Mouse (Mus musculus) brown adipose tissue, adult 24 weeks (tissue): ENCODE data around the gene Gpx2. TPM values are rescaled to one million over a fixed set of nuclear protein-coding genes. Genes with fewer than 3 reads are reported as not detected.

Experiments
- polyA plus RNA-seq: library from polyadenylated mRNA; stranded (reverse); fragments of >200 nt; gene quantifications from 2 replicates; pipeline ENCODE4 v1.2.4, GENCODE M21; 2012; ENCODE audit not compliant: missing spikeins, insufficient read depth, insufficient read length

Gpx2 gene
- polyA plus RNA-seq, 1 experiment = not detected

Other genes starting within 250 kb of the Gpx2 start
- 1.1 and 1.3 TPM in 2 replicates for gene Sptb, start 85.0 kb downstream of the Gpx2 start, polyA plus RNA-seq
- gene Churc1, start 30.0 kb downstream of the Gpx2 start, polyA plus RNA-seq = 161 and 173 TPM in 2 replicates
- 17.9 and 20.7 TPM in 2 replicates for gene Fntb, start 30.0 kb downstream of the Gpx2 start, polyA plus RNA-seq
- not detected in 2 replicates for gene Rab15, start 27.4 kb upstream of the Gpx2 start, polyA plus RNA-seq
- 42.7 and 44.6 TPM in 2 replicates for gene Max, start 166.6 kb upstream of the Gpx2 start, polyA plus RNA-seq